Mouse (Mus musculus) kidney, embryonic 14.5 days (tissue): ENCODE measurements around the gene Cers5. TPM values are rescaled to one million over a fixed set of nuclear protein-coding genes. Genes with fewer than 3 reads are reported as not detected.
"Not testable (repeated sequence)": the region's sequence is repeated elsewhere in the genome, so short reads cannot be mapped to it uniquely, and the experiment has no call there.

Experiments
- ATAC-seq: fragments of 200-750 bp; cut with Nextera tagmentation; 2 replicates; pipeline ENCODE4 v1.8.0; 2017; ENCODE audit warnings: moderate number of reproducible peaks, mild to moderate bottlenecking, moderate TSS enrichment, moderate library complexity; ENCODE audit not compliant: low FRiP score, low TSS enrichment
- H3K27ac ChIP-seq: fragments of 300-500 bp; sonication (generic); 2 replicates; pipeline ENCODE4 v1.5.1; 2014; ENCODE audit warnings: low read depth, mild to moderate bottlenecking, low read length, moderate library complexity, mixed read lengths
- H3K27me3 ChIP-seq: fragments of 300-500 bp; sonication (generic); 2 replicates; pipeline ENCODE4 v1.6.1; 2014; ENCODE audit warnings: mild to moderate bottlenecking, low read length; ENCODE audit not compliant: control insufficient read depth, insufficient read depth
- H3K36me3 ChIP-seq: fragments of 300-500 bp; sonication (generic); 2 replicates; pipeline ENCODE4 v1.6.1; 2014; ENCODE audit warnings: low read length, mixed read lengths; ENCODE audit not compliant: control insufficient read depth, insufficient read depth
- H3K4me1 ChIP-seq: fragments of 300-500 bp; sonication (generic); 2 replicates; pipeline ENCODE4 v1.6.1; 2014; ENCODE audit warnings: low read length, mixed read lengths; ENCODE audit not compliant: control insufficient read depth, insufficient read depth
- H3K4me2 ChIP-seq: fragments of 300-500 bp; sonication (generic); replicated peaks from 2 replicates; pipeline ENCODE4 v1.6.1; 2014; ENCODE audit warnings: low read depth, mild to moderate bottlenecking, low read length
- H3K4me3 ChIP-seq: fragments of 300-500 bp; sonication (generic); 2 replicates; pipeline ENCODE4 v1.5.1; 2014; ENCODE audit warnings: mild to moderate bottlenecking, low read length
- H3K9ac ChIP-seq: fragments of 300-500 bp; sonication (generic); 2 replicates; pipeline ENCODE4 v1.6.1; 2014; ENCODE audit warnings: low read depth, mild to moderate bottlenecking, low read length, moderate library complexity
- H3K9me3 ChIP-seq: fragments of 300-500 bp; sonication (generic); 2 replicates; pipeline ENCODE4 v1.6.1; 2016; ENCODE audit warnings: low read length; ENCODE audit not compliant: control insufficient read depth
- WGBS: fragments of 180-500 bp; shearing (Covaris S2); extraction: QIAGEN DNeasy Blood & Tissue Kit; methylation state at CpG from one replicate; pipeline ENCODE4 v1.1.7; 2014; 5-methylcytosine and 5-hydroxymethylcytosine counted together
- polyA plus RNA-seq: library from polyadenylated mRNA; unstranded; fragments of >200 nt; fragmentation: Nextera tagmentation; extraction: Ambion mirVana; gene quantifications from 2 replicates; pipeline ENCODE4 v1.2.1, GENCODE M21; 2014

The Cers5 gene
- polyA plus RNA-seq = 74.9 and 87.7 TPM in 2 replicates

GRCm38 (mm10) chr15:99772881-99772924 is at the start of gene Cers5:
TSS of gene Cers5 (minus strand) at chr15:99772885.
- H3K4me2 ChIP-seq = peak within 1 kb of the TSS; percentile 82
- H3K4me1 ChIP-seq, ATAC-seq, H3K27me3 ChIP-seq, H3K36me3 ChIP-seq, H3K9me3 ChIP-seq: not testable (repeated sequence)
- peak within 1 kb of the TSS; percentile 95 for H3K27ac ChIP-seq
- H3K4me3 ChIP-seq = peak within 1 kb of the TSS; percentile 89
- H3K9ac ChIP-seq = peak within 1 kb of the TSS; percentile 93

GRCm38 (mm10) chr15:99819621-99820279 is 47.1 kb upstream of the Cers5 start:
- peak; percentile 65; the same call in 1 of the 2 replicates for ATAC-seq

GRCm38 (mm10) chr15:99819109-99819440 is 46.4 kb upstream of the Cers5 start:
- H3K4me3 ChIP-seq = peak overlapping the region; percentile 44
- 18% methylated on average over 6 of the region's 6 CpGs for WGBS
- peak overlapping the region; percentile 39 for H3K4me2 ChIP-seq
- 0 out of 2 replicates have a peak, but pooled peaks have one; percentile 11 for ATAC-seq
- H3K27ac ChIP-seq = peak overlapping the region; percentile 89
- peaks cover 3% of the 10 kb centered on the region; the same call in 1 of the 2 replicates for H3K36me3 ChIP-seq
- peak overlapping the region; percentile 63 for H3K9ac ChIP-seq
- 0 out of 2 replicates have a peak, but pooled peaks cover 4% of the 10 kb centered on the region for H3K4me1 ChIP-seq
- no peaks in the 10 kb centered on the region for H3K27me3 ChIP-seq
- H3K9me3 ChIP-seq = no peaks in the 10 kb centered on the region

More at GRCm38 (mm10) chr15:99819621-99820279, 47.1 kb upstream of the Cers5 start:
- Histone ChIP-seq H3K27me3 (no peaks in the 10 kb centered on the region), H3K27ac (peak overlapping the region; percentile 89), H3K36me3 (peaks cover 3% of the 10 kb centered on the region; the same call in 1 of the 2 replicates), H3K9me3 (no peaks in the 10 kb centered on the region), H3K4me2 (peak overlapping the region; percentile 39), H3K4me1 (0 out of 2 replicates have a peak, but pooled peaks cover 4% of the 10 kb centered on the region), H3K4me3 (peak overlapping the region; percentile 44), H3K9ac (peak overlapping the region; percentile 63)
- WGBS = 33% methylated on average over 14 of the region's 14 CpGs

- WGBS = 4% methylated on average over 13 of the region's 13 CpGs
- ATAC-seq = peak; percentile 69
- Histone ChIP-seq H3K9me3 (no peaks in the 10 kb centered on the region), H3K4me1 (0 out of 2 replicates have a peak, but pooled peaks cover 2% of the 10 kb centered on the region), H3K27me3 (no peaks in the 10 kb centered on the region), H3K27ac (peak overlapping the region; percentile 89), H3K4me2 (peak overlapping the region; percentile 39), H3K9ac (peak overlapping the region; percentile 63), H3K4me3 (peak overlapping the region; percentile 44), H3K36me3 (peaks cover 3% of the 10 kb centered on the region; the same call in 1 of the 2 replicates)
These were observed 45.8 kb upstream of the Cers5 start for GRCm38 (mm10) chr15:99818321-99819108.

- Histone ChIP-seq H3K9me3 (no peaks in the 10 kb centered on the region), H3K4me1 (no peaks in the 10 kb centered on the region), H3K4me2 (peak overlapping the region; percentile 39), H3K27me3 (no peaks in the 10 kb centered on the region), H3K4me3 (peak overlapping the region; percentile 44), H3K9ac (peak overlapping the region; percentile 63), H3K27ac (peak overlapping the region; percentile 89), H3K36me3 (peaks cover 3% of the 10 kb centered on the region; the same call in 1 of the 2 replicates)
- 32% methylated on average over 8 of the region's 8 CpGs for WGBS
- 0 out of 2 replicates have a peak, but pooled peaks have one; percentile 17 for ATAC-seq
These were observed 44.9 kb upstream of the Cers5 start for GRCm38 (mm10) chr15:99817343-99818235.

- Histone ChIP-seq H3K27ac (no peak overlapping the region), H3K4me2 (no peak overlapping the region), H3K9me3 (no peaks in the 10 kb centered on the region), H3K9ac (no peak overlapping the region), H3K27me3 (no peaks in the 10 kb centered on the region), H3K4me1 (no peaks in the 10 kb centered on the region), H3K4me3 (no peak overlapping the region), H3K36me3 (peaks cover 3% of the 10 kb centered on the region; the same call in 1 of the 2 replicates)
- 89% methylated on average over 4 of the region's 4 CpGs for WGBS
- ATAC-seq = no peak
These were observed 43.3 kb upstream of the Cers5 start for GRCm38 (mm10) chr15:99815999-99816398.

GRCm38 (mm10) chr15:99814554-99815260 is 42.0 kb upstream of the Cers5 start:
- no peak for ATAC-seq
- H3K4me1 ChIP-seq = no peaks in the 10 kb centered on the region
- H3K27ac ChIP-seq = no peak overlapping the region
- no peaks in the 10 kb centered on the region for H3K27me3 ChIP-seq
- H3K36me3 ChIP-seq = peaks cover 3% of the 10 kb centered on the region; the same call in 1 of the 2 replicates
- H3K4me3 ChIP-seq = no peak overlapping the region
- 90% methylated on average over 24 of the region's 24 CpGs for WGBS
- H3K4me2 ChIP-seq = no peak overlapping the region
- no peak overlapping the region for H3K9ac ChIP-seq
- no peaks in the 10 kb centered on the region for H3K9me3 ChIP-seq

- 94% methylated on average over 6 of the region's 6 CpGs for WGBS
- H3K4me1 ChIP-seq = no peaks in the 10 kb centered on the region
- peaks cover 3% of the 10 kb centered on the region; the same call in 1 of the 2 replicates for H3K36me3 ChIP-seq
- H3K27me3 ChIP-seq = no peaks in the 10 kb centered on the region
- H3K27ac ChIP-seq = no peak overlapping the region
- H3K9me3 ChIP-seq = no peaks in the 10 kb centered on the region
- H3K9ac ChIP-seq = no peak overlapping the region
- no peak overlapping the region for H3K4me3 ChIP-seq
- no peak overlapping the region for H3K4me2 ChIP-seq
- no peak for ATAC-seq
These were observed 41.0 kb upstream of the Cers5 start for GRCm38 (mm10) chr15:99813639-99814038.
